Mouse (Mus musculus) lung, adult 2 months (tissue): ENCODE data around the gene Stom. TPM values are rescaled to one million over a fixed set of nuclear protein-coding genes. Genes with fewer than 3 reads are reported as not detected.
A peak's percentile ranks its signal among the peaks of the same experiment; 100 is the strongest.

ENCODE experiments used
- DNase-seq: peaks from one replicate; pipeline ENCODE4 v3.0.0; 2022
- H3K4me1 ChIP-seq: fragments of 200-500 bp; 2 replicates; pipeline ENCODE4 v1.6.1; 2011; ENCODE audit warnings: low read length; ENCODE audit not compliant: control insufficient read depth, insufficient read depth
- H3K4me3 ChIP-seq: fragments of 200-500 bp; replicated peaks from 2 replicates; pipeline ENCODE3; 2011; ENCODE audit warnings: low read depth, mild to moderate bottlenecking, control low read depth, low read length; ENCODE audit errors: extremely low read depth
- CTCF ChIP-seq: fragments of 200-500 bp; IDR thresholded peaks from 2 replicates; pipeline ENCODE4 v1.5.1; 2011; ENCODE audit warnings: mild to moderate bottlenecking, low read length, control low read depth; ENCODE audit not compliant: insufficient read depth
- POLR2A ChIP-seq: fragments of 200-500 bp; IDR thresholded peaks from 2 replicates; pipeline ENCODE4 v1.6.1; 2011; ENCODE audit warnings: low read depth, mild to moderate bottlenecking, control low read depth, low read length, borderline replicate concordance; ENCODE audit errors: extremely low read depth
- WGBS: fragments of 180-500 bp; shearing (Covaris S2); methylation state at CpG from one replicate; pipeline ENCODE4 v1.1.7; 2018; 5-methylcytosine and 5-hydroxymethylcytosine counted together
- polyA plus RNA-seq: library from polyadenylated mRNA; depleted of rRNA; stranded (reverse); fragments of >200 nt; gene quantifications from 2 replicates; pipeline ENCODE4 v1.2.3, GENCODE M21; 2012

Gene Stom
- polyA plus RNA-seq, 1 experiment = 69.5 TPM

- TF ChIP-seq CTCF (no peak), POLR2A (no peak)
- 43% methylated on average over 10 of the region's 10 CpGs for WGBS
- Histone ChIP-seq H3K4me3 (no peak overlapping the region), H3K4me1 (peaks cover 12% of the 10 kb centered on the region; the same call in 1 of the 2 replicates)
- DNase-seq = peak; percentile 54
These were observed 14.2 kb downstream of the Stom start for GRCm38 (mm10) chr2:35322404-35323164.

- no peak for DNase-seq
- Histone ChIP-seq H3K4me3 (no peak overlapping the region), H3K4me1 (peaks cover 7% of the 10 kb centered on the region; the same call in 1 of the 2 replicates)
- 96% methylated on average over 15 of the region's 15 CpGs for WGBS
- TF ChIP-seq CTCF (no peak), POLR2A (no peak)
These were observed 16.4 kb downstream of the Stom start for GRCm38 (mm10) chr2:35320399-35320798.

- Histone ChIP-seq H3K4me1 (peaks cover 7% of the 10 kb centered on the region; the same call in 1 of the 2 replicates), H3K4me3 (no peak overlapping the region)
- TF ChIP-seq POLR2A = no peak
- no peak for TF ChIP-seq CTCF
- no peak for DNase-seq
- 89% methylated on average over 12 of the region's 12 CpGs for WGBS
These were observed 18.4 kb downstream of the Stom start for GRCm38 (mm10) chr2:35318405-35318804.

GRCm38 (mm10) chr2:35317604-35318003, 19.2 kb downstream of the Stom start:
- TF ChIP-seq CTCF = no peak
- no peak for TF ChIP-seq POLR2A
- no peak overlapping the region for H3K4me3 ChIP-seq
- 74% methylated on average over 4 of the region's 4 CpGs for WGBS
- peaks cover 5% of the 10 kb centered on the region; the same call in 1 of the 2 replicates for H3K4me1 ChIP-seq
- DNase-seq = no peak

GRCm38 (mm10) chr2:35314300-35314699, 22.5 kb downstream of the Stom start:
- DNase-seq = no peak
- Histone ChIP-seq H3K4me3 (no peak overlapping the region), H3K4me1 (no peaks in the 10 kb centered on the region)
- WGBS = 53% methylated on average over 3 of the region's 3 CpGs
- TF ChIP-seq CTCF = no peak

- WGBS = 68% methylated on average over 4 of the region's 4 CpGs
- DNase-seq = no peak
- H3K4me3 ChIP-seq = no peak overlapping the region
- no peaks in the 10 kb centered on the region for H3K4me1 ChIP-seq
- no peak for TF ChIP-seq POLR2A
- TF ChIP-seq CTCF = no peak
These were observed 26.8 kb downstream of the Stom start for GRCm38 (mm10) chr2:35309906-35310493.

- 41% methylated on average over 1 of the region's 1 CpGs for WGBS
- TF ChIP-seq CTCF (no peak), POLR2A (no peak)
These were observed 28.6 kb downstream of the Stom start for GRCm38 (mm10) chr2:35308166-35308565.

GRCm38 (mm10) chr2:35302049-35302885, 34.5 kb downstream of the Stom start:
- TF ChIP-seq CTCF (no peak), POLR2A (no peak)
- DNase-seq = no peak
- 56% methylated on average over 13 of the region's 13 CpGs for WGBS
- Histone ChIP-seq H3K4me1 (no peaks in the 10 kb centered on the region; the same call in 1 of the 2 replicates), H3K4me3 (no peak overlapping the region)

More at GRCm38 (mm10) chr2:35308166-35308565, 28.6 kb downstream of the Stom start:
- Histone ChIP-seq H3K4me3 (no peak overlapping the region), H3K4me1 (no peaks in the 10 kb centered on the region)
- DNase-seq = no peak

GRCm38 (mm10) chr2:35299437-35299836, 37.3 kb downstream of the Stom start:
- WGBS = 66% methylated on average over 2 of the region's 2 CpGs
- TF ChIP-seq POLR2A (no peak), CTCF (no peak)

More at GRCm38 (mm10) chr2:35299437-35299836, 37.3 kb downstream of the Stom start:
- Histone ChIP-seq H3K4me3 (no peak overlapping the region), H3K4me1 (no peaks in the 10 kb centered on the region; the same call in 1 of the 2 replicates)
- DNase-seq = no peak
